Mouse (Mus musculus) adrenal gland, postnatal 10 days (tissue): ENCODE results near the gene Dnajc14. TPM values are rescaled to one million over a fixed set of nuclear protein-coding genes. Genes with fewer than 3 reads are reported as not detected.

ENCODE experiments used
- DNase-seq: peaks from one replicate; pipeline ENCODE4 v3.0.0; 2021; ENCODE audit warnings: mixed read lengths
- long read RNA-seq, 2 experiments: library from polyadenylated mRNA; stranded (forward); transcript quantifications; one replicate each; pipeline ENCODE4 v2.0.0; 2021
- total RNA-seq, 2 experiments: library from RNA; stranded (reverse); gene quantifications; 2 replicates each; pipeline ENCODE4 v1.2.3; 2021

Dnajc14 gene
- total RNA-seq: 10 to 100 TPM; 57.7 to 64.9 TPM
- long read RNA-seq, experiment 1, full-length matches to known transcripts: 88 of 99 reads
- long read RNA-seq, experiment 1, partial matches to known transcripts: 9 of 99 reads
- long read RNA-seq, experiment 1, other reads (novel, unspliced or antisense): 2 of 99 reads
- long read RNA-seq, experiment 2, full-length matches to known transcripts: 82 of 91 reads
- long read RNA-seq, experiment 2, partial matches to known transcripts: 6 of 91 reads
- long read RNA-seq, experiment 2, other reads (novel, unspliced or antisense): 3 of 91 reads

DNA sequence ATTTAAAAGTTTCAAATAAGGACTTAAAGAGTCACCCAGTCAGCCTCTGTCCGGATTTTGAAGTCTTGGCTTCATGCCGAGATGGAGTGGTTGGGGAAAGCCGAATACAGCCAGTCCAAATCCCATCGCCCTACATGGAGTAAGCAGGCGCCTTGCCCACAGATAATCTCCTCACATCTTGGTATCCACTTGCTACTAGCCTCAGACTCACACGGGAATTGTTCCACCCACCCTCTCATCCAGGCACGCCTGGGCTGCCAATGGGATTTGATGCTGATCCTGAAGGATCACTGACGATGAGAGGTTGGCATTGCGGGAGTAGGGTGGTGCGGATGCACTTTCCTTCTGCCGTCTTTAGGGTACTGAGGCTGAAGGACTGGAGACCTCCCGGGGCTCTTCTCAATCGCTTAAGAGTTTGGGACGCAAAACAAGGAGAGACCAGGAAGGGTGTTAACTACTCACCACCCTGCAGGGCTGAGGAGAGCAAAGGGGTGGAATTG is at the start of gene Dnajc14:
TSS of gene Dnajc14 (plus strand) at position 292 of the 500 bp plus-strand sequence.
- peak; percentile 69 for DNase-seq

DNA sequence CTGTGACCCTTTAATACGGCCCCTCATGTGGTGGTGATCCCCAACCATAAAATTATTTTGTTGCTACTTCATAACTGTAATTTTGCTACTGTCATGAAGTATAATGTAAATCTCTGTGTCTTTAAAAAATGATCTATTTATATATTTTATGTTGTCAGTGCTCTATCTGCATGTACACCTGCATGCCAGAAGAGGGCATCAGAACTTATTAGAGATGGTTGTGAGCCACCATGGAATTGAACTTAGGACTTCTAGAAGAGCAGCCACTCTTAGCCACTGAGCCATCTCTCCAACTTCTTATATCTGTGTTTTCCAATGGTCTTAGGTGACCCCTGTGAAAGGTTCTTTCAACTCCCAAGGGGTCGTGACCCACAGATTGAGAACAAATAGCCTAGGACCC is 31.0 kb upstream of the Dnajc14 start:
- DNase-seq: no peak

DNA sequence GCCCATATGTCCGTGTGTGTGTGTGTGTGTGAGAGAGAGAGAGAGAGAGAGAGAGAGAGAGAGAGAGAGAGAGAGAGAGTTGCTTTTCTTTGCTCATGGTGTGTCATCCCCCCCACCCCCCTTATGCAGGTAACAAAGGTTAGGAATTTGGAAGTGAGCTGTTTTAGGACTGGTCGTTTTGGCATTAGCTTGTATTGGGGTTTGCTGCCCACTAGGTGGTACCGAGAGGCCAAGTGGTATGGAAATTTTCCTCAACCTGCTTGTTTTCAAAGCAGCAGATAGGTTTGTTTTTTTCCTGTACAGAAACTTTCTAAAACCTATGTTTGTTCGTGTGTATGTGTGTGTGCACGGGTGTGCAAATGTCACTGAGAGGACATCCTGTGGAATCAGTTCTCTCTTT is 30.2 kb upstream of the Dnajc14 start:
- DNase-seq: no peak

DNA sequence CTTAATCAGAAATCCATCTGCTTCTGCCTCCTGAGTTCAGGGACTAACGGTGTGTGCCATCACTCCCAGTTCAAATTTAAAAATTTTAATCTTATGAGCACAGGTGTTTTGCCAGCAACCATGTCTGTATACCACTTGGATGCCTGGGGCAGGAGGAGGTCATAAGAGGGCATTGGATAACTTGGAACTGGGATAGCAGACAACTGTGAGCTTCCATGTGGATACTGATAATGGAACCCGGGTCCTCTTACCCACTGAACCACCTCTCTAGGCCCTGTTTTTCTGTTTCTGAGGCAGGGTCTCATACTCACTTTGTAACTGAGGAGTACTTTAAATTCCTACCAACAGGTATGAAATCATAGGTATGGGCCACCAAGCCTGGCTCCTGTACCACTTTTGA is 25.4 kb upstream of the Dnajc14 start:
- no peak for DNase-seq

DNA sequence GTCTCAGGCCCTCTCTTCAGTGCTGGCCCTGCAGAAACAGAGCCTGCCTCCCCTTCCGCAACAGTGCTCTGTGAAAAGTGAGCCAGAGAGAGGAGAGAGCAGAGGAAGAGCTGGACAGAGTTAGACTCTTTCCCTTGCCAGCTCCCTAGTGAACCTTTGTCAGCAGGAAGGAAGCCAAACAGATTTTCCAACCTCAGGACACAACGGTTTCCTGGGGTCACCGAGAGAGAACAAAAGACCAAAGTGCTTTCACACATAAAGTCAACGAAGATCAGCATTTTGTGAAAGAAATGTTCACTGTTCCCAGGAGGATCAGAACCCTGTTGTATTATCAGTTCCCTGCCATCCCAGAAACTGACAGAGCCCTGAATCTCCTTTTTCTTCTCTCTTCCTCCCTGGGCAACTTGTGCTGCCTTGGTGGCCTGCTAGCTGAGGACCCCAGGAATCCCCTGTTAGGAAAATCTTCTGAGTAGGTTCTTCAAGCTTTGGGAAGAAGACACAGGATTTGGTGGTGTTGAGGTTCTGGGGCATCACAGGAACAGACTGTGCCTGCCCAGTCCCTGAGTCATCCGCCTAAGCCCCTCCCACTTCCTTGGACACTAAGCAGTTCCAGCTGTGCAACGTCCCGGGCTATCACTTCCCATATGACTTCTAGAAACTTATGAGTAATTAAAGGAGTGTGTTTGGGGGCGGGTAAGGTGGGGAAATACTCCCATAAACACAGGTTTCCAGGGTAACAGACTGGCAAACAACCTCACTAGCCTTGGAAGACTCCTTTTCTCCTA is 24.7 kb upstream of the Dnajc14 start:
- DNase-seq: peak; percentile 78

DNA sequence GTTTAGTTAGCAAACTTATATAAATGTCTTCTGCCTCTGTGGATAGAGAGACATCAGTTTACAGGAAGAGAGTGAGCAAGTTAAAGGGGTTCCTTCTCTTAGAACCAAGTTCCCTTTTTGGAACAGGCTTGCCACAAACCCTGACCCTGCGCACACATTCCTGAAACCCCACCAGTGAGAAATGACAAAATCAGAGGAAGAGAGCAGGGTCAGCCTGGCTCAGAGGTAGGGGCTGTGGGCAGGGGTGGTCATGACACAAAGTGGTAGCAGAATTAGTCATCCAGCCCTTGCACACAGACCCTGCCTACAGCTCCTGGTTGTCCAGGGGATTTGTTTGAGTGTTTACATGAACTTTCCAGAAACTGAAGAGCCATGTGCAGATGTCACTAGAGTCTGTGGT is 23.7 kb upstream of the Dnajc14 start:
- DNase-seq: no peak

DNA sequence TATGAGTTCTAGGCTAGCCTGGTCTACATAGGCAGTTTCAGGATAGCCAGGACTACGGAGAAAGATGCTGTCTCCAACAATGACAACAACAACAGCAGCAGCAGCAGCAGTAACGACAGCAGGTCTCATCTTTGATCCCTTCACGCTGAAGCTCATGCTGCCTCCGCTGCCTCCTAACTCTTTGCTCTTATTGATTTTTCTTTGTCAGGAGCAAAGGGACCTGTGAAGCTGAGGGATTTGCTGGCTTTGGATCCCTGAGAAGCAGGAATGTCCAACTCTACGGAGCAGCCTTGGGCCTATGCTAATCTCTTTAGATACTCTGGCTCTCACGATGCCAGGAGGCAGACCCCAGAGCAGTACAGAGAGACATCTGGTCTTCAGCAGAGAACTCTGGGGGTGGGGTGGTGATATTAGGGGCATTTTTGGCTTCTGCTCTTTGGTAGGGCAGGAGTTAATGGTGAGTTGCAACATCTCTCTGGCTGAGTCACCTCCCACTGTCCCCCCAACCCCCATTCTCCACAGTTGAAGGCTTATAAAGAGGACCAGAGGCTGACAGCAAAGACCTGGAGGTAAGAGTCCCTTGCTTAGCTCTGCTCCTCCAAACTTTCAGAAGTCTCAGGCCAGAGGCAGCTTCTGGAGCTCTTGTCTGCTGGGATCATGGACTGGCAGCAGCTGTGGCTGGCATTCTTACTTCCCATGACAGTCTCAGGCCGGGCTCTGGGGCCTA is 13.3 kb upstream of the Dnajc14 start, which contains the start of gene Mmp19:
TSS of gene Mmp19 (plus strand) at position 513 of the 727 bp plus-strand sequence.
- peak; percentile 63 for DNase-seq

DNA sequence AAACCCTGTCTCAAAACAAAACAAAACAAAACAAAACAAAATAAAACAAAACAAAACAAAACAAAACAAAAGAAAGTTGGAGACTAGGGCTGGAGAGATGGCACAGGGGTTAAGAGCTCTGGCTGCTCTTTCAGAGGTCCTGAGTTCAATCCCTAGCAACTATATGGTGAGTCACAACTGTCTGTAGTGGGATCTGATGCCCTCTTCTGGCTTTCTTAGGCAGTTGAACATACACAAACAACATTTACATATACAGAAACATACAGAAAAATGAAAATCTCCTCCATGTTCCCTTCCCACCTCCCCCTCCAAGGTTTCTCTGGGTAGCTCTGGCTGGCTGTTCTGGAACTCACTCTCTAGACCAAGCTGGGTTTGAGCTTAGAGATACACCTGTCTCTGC is 11.8 kb upstream of the Dnajc14 start:
- DNase-seq: no peak

DNA sequence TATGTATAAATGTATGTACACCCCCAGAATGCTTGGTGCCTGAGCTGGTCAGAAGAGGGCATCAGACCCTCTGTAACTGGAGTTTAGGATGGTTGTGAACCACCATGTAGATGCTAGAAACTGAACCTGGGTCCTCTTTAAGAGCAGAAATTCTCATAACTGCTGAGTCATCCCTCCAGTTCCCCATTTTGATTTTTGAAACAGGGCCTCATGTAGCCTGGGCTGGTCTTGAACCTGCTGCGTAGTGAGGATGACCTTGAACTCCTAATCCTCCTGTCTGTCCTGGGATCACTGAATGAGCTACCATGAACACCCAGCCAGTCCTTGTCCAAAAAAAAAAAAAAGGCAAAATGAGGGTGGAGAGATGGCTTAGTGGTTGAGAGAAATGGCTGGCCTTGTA is 10.6 kb upstream of the Dnajc14 start:
- DNase-seq: no peak

DNA sequence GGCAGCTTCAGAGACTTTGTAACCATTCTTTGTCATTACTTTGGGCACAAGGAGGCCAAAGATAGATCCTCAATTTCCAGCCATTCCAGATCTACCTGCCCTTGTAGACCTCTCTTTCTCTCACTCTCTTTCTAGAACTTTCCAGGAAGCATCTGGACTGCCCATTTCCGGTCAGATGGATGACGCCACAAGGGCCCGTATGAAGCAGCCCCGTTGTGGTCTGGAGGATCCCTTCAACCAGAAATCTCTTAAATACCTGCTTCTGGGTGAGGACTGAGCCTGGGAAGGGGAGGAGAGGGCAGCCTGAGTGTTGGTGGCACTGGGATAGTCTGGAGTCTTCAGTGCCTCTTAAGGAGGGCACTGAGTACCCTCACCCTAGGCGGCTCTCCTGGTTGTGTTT is 9.5 kb upstream of the Dnajc14 start:
- no peak for DNase-seq

DNA sequence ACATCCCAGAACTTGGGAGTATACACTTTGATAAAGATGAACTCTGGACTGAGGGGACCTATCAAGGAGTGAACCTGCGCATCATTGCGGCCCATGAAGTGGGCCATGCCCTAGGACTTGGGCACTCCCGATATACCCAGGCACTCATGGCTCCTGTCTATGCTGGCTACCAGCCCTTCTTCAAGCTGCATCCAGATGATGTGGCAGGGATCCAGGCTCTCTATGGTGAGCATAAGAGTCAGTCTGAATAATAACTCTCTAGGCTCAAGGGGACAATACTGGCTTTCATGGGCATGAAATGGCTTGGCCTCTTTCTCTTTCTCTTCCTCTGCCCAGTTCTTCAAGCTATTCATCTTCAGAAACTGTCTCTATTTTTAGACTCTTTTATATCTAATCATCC is 8.3 kb upstream of the Dnajc14 start:
- DNase-seq: no peak

DNA sequence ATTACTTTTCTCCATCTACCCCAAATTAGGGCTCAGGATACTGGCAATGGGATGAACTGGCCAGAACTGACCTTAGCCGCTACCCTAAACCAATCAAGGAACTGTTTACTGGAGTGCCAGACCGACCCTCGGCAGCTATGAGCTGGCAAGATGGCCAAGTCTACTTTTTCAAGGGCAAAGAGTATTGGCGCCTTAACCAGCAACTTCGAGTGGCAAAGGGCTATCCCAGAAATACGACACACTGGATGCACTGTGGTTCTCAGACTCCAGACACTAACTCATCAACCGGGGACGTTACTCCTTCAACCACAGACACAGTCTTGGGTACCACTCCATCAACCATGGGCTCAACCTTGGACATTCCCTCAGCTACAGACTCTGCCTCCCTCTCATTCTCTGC is 5.2 kb upstream of the Dnajc14 start:
- no peak for DNase-seq

DNA sequence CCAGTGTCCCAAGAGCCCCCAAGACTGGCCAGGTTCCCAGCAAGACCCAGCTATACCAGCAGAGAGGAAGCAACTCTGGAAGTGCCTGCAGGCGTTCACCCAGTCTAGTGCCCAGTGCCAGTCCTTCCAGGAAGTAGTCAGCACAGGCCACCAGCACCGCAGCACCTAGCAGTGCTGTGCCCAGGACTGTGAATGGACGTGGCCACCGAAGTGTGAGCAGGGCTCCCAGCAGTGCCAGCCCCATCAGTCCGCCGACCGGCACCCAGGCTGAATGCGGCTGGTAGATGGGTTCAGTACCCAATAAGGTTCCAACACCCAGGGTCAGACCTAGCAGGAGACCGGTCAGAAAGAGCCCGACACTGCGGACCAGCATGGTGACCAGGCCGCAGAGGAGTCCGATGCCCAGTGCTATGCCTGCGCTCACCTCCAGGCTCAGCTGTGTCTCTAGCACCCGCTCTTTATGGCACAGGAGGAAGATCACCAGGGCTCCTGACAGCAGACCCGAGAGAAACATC is 1.8 kb upstream of the Dnajc14 start:
- DNase-seq: no peak

DNA sequence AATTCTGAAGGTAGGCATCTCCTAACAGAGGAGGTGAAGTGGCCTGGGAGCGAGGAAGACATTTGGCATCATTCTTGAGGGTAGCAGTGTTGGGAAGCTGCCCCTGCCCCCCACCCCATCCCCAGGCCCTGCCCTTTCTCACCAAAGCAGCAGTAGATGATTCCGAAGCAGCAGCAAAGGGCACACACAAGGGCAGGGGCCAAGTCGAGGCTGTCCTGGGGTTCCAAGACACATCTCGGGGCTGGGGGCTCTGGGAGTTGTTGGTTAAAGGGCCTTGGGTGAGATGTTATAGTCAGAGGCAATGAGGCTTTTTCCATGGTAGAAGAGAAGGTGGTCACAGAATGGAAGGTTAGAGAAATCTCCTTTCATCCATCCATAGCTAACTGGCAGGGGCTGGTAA is 906 bp upstream of the Dnajc14 start:
- DNase-seq: no peak

DNA sequence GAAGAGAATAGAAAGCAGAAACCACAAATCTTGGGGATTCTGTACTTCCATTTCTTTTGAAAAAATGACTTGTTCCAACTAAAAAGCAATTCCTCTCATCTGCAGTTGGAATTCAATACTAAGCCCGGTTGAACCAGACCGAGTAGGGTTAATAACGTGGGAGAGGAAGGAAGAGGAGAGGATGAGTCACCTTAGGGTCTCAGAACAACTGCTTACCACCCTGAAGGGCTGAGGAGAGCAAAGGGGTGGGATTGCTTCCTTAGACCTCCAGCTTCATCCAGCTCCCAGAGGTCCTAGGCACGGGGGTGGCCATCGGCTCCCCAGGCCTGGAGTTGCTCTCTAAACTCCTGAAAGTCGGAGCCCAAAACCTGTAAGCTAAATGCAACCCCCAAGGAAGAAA is 501 bp upstream of the Dnajc14 start:
- no peak for DNase-seq

DNA sequence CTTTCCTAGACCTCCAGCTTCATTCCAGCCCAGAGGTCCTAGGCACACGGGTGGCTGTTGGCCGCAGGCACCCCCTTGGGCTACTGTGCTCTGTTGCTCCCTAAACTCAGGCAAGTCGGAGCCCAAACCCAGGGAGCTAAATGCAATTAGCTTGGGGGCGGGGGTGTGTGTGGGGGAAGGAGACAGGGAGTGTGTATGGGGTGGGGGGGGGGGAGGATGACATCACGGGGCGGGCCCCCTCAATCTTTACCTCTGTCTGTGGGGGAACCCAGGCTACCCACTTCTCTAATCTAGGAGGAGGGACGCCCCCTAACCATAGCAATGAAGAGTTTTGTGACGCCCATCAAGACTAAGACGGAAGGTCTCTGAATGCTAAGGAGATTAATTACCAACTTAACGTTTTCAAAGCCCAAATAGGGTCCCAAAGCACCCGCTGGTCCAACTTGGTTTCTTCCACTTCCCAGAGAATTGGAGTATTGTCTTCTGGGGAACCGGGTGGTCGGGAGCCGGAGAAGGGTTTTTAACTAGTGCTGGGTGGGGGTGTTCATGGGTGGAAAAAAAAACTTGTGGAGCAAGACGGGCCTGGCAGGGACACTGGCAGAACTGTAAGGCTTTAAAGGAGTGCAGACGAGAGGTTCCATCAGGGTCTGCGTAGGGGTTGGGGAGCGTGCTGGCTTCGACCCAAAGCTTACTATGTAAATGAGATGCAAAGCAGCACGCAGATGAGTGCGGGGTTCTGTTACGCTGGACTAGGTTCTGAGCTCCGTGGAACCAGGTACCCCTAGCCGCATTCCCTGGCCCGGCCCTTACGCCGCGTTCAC is 619 bp downstream of the Dnajc14 start, which contains the start of gene Tmem198b:
TSS of gene Tmem198b (minus strand) at position 100 of the 821 bp plus-strand sequence.
- DNase-seq: peak; percentile 74

DNA sequence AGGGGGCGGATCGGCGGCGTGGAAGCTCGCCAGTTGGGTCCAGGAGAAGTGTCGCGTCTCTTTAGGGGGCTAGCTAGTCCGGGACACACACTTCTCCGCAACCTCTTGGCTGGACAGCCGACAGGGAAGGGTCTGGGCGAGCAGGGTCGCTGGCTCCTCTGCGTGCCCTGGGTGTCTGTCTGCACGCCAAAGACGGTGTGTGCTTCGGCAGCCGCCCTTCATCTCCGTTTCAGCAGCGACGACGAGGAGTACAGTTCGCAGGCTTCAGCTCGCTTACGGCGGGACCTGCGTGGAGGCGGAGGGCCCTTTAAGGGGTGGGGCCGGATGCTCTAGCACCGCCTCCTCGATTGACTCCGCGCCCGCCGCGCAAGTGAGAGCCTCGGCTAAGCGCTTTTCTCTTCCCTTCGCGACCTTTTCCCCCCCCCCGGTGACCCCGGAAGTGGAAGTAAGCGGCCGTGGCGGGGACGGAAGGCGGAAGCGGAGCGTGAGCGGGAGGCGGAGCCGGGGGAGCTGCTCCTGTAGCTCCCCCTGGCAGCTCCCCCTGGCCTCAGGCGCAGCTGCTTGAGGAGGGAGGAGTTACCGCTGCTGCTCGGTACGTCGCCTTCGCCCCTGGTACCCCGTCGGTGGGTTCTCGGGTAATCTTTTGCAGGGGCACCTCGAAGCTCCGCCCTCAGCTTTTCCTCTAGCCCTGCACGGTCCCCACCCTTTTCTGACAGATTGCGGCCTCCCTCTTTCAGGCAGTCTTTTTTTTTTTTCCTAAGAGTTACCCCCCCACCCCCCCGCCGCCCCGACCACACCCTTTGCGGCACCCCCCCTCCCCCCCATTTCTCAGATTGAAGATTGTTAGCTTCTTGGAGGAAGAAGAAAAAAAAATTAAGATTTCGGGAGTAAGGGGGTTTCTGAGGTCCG is 1.5 kb downstream of the Dnajc14 start:
- peak; percentile 98 for DNase-seq

DNA sequence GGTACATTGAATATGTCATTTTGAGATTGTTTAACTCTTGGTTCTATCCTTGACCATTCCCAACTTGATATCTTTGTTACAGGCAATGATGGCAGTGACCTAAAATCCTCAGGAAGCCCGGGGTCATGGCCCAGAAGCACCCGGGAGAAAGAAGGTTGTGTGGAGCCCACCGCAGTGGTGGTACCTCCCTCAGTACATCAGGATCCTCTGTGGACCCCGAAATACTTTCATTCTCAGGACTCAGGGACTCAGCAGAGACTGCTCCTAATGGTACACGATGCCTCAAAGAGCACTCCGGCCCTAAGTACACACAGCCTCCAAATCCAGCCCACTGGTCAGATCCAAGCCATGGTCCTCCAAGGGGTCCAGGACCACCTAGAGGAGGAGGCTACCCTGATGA is 2.2 kb downstream of the Dnajc14 start:
- no peak for DNase-seq

DNA sequence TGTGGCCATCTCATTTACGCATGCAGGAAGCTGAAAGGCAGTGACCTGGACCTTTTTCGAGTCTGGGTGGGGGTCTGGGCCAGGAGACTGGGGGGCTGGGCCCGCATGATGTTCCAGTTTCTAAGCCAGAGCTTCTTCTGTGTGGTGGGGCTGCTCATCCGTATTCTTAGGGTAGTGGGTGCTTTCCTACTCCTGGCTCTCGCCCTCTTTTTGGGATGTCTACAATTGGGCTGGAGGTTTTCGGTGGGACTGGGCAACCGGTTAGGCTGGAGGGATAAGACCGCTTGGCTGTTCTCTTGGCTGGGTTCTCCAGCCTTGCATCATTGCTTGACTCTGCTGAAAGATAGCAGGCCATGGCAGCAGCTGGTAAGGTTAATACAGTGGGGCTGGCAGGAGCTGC is 3.2 kb downstream of the Dnajc14 start:
- DNase-seq: no peak

DNA sequence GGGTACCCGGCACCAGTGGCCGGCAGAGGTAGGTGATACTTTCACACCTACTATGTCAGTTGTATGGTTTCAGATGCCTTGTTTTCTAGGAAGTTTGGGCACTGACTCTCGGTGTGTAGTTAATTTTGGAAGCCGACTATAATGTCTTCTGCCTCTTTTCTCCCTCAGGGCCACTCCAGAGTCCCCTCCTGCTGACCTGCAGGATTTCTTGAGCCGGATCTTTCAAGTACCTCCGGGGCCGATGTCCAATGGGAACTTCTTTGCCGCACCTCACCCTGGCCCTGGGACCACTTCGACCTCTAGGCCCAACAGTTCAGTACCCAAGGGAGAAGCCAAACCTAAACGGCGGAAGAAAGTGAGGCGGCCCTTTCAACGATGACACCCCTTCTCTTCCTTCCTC is 13.2 kb downstream of the Dnajc14 start, which contains the start of gene Sarnp:
TSS of gene Sarnp (plus strand) at position 301 of the 400 bp plus-strand sequence.
- DNase-seq: no peak
